Comparison of ENCODE assay signal across 8 mouse cellular contexts in the genomic region with DNA sequence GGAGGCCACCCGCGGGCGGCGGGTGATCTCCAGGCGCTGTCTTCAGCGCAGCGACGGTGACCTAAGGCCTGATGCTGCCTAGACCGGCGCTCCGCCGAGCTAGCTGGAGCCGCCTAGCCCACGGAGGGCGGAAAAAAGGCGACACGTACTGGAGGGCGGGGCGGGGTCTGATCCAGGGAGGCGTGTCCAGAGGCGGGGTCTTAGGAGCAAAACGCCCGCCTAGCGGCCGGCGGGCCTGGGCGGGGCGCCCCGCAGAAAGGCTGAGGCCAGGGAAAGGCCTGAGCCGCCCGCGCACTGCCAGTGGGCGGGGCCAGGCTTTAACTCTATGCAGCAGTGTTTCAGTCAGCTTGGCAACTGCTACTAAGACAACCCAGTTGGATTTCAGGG. TPM values are rescaled to one million over a fixed set of nuclear protein-coding genes. Genes with fewer than 3 reads are reported as not detected.
DNase-seq lines count a peak whose midpoint lies in the region; ATAC-seq and TF ChIP-seq lines count a peak whose summit lies in the region.

A gene (minus strand): TSS at position 140 of the 387 bp plus-strand sequence.

- no peaks in the 10 kb centered on the region for H3K36me3 ChIP-seq in embryonic facial prominence, embryonic 15.5 days
- peaks cover 2% of the 10 kb centered on the region; the same call in 1 of the 2 replicates for H3K36me3 ChIP-seq in heart, adult 2 months (ENCODE audit: control insufficient read depth, insufficient read depth, low read length)
- H3K36me3 ChIP-seq in kidney, adult 2 months (ENCODE audit: control insufficient read depth, insufficient read depth, low read length): no peaks in the 10 kb centered on the region
- H3K36me3 ChIP-seq in limb, embryonic 11.5 days (ENCODE audit: control insufficient read depth, insufficient read depth, low read length): no peaks in the 10 kb centered on the region
- H3K36me3 ChIP-seq in midbrain, embryonic 13.5 days: no peaks in the 10 kb centered on the region
- H3K36me3 ChIP-seq in small intestine, adult 2 months (ENCODE audit: control insufficient read depth, insufficient read depth, low read length): no peaks in the 10 kb centered on the region

- 0% methylated on average over 33 of the region's 33 CpGs for WGBS in embryonic facial prominence, embryonic 15.5 days
- WGBS in heart, adult 2 months: under 1% methylated on average over 33 of the region's 33 CpGs
- under 1% methylated on average over 33 of the region's 33 CpGs for WGBS in kidney, adult 2 months
- WGBS in limb, embryonic 11.5 days: under 1% methylated on average over 33 of the region's 33 CpGs
- WGBS in midbrain, embryonic 13.5 days: under 1% methylated on average over 33 of the region's 33 CpGs
- under 1% methylated on average over 33 of the region's 33 CpGs for WGBS in small intestine, adult 2 months

- no peak for TF ChIP-seq POLR2A in bone marrow macrophage, adult 2 months (IDR thresholded peaks at IDR 0.05; ENCODE audit: borderline replicate concordance, low read depth, low read length)
- peak; percentile 65 for TF ChIP-seq POLR2A in heart, adult 2 months (IDR thresholded peaks at IDR 0.05; ENCODE audit: insufficient read depth, low read depth, low read length)
- TF ChIP-seq POLR2A in kidney, adult 2 months (IDR thresholded peaks at IDR 0.05; ENCODE audit: low read depth, low read length): peak; percentile 21
- TF ChIP-seq POLR2A in small intestine, adult 2 months (IDR thresholded peaks at IDR 0.05; ENCODE audit: low read depth, low read length): 0 out of 2 replicates have a peak, but pooled peaks have one; percentile 15

- intact Hi-C loops in heart, adult 2 months (cut with DNase I): no loop called here

- no peaks in the 10 kb centered on the region for H3K27me3 ChIP-seq in embryonic facial prominence, embryonic 15.5 days
- H3K27me3 ChIP-seq in heart, adult 2 months (ENCODE audit: control insufficient read depth, insufficient read depth, low read length): no peaks in the 10 kb centered on the region
- no peaks in the 10 kb centered on the region for H3K27me3 ChIP-seq in kidney, adult 2 months (replicated peaks; ENCODE audit: control insufficient read depth, insufficient read depth, low read length)
- no peaks in the 10 kb centered on the region for H3K27me3 ChIP-seq in limb, embryonic 11.5 days (ENCODE audit: control insufficient read depth, insufficient read depth, low read length)
- no peaks in the 10 kb centered on the region for H3K27me3 ChIP-seq in midbrain, embryonic 13.5 days
- H3K27me3 ChIP-seq in small intestine, adult 2 months (ENCODE audit: control insufficient read depth, insufficient read depth, low read length): no peaks in the 10 kb centered on the region

- peak; percentile 98 for ATAC-seq in embryonic facial prominence, embryonic 15.5 days (ENCODE audit: insufficient number of reproducible peaks, low FRiP score, low TSS enrichment, low read depth)
- ATAC-seq in limb, embryonic 11.5 days (ENCODE audit: insufficient number of reproducible peaks, low FRiP score, low TSS enrichment, low read depth): peak; percentile 98
- peak; percentile 98 for ATAC-seq in midbrain, embryonic 13.5 days

- no peak for TF ChIP-seq EP300 in heart, adult 2 months (IDR thresholded peaks at IDR 0.05; ENCODE audit: insufficient read depth, low read depth, low read length)

- no peak for TF ChIP-seq CTCF in bone marrow macrophage, adult 2 months (IDR thresholded peaks at IDR 0.05; ENCODE audit: low read depth, low read length)
- TF ChIP-seq CTCF in heart, adult 2 months (IDR thresholded peaks at IDR 0.05): peak; percentile 62
- no peak for TF ChIP-seq CTCF in kidney, adult 2 months (conservative IDR thresholded peaks at IDR 0.05; ENCODE audit: insufficient read depth, insufficient read length, low read depth, low read length)
- 0 out of 2 replicates have a peak, but pooled peaks have one; percentile 10 for TF ChIP-seq CTCF in small intestine, adult 2 months (IDR thresholded peaks at IDR 0.05; ENCODE audit: extremely low read depth, insufficient read length, insufficient replicate concordance, low read depth, low read length)

- H3K9ac ChIP-seq in embryonic facial prominence, embryonic 15.5 days: peak within 1 kb of the TSS; percentile 86
- H3K9ac ChIP-seq in heart, adult 2 months (ENCODE audit: low read depth, low read length): peak within 1 kb of the TSS; percentile 76
- H3K9ac ChIP-seq in limb, embryonic 11.5 days (ENCODE audit: low read length): peak within 1 kb of the TSS; percentile 94
- H3K9ac ChIP-seq in midbrain, embryonic 13.5 days (replicated peaks): peak within 1 kb of the TSS; percentile 74

- no peak within 1 kb of the TSS for H3K27ac ChIP-seq in bone marrow macrophage, adult 2 months (ENCODE audit: insufficient read depth, low read depth, low read length)
- H3K27ac ChIP-seq in embryonic facial prominence, embryonic 15.5 days (replicated peaks): peak within 1 kb of the TSS; percentile 99
- peak within 1 kb of the TSS; percentile 69 for H3K27ac ChIP-seq in heart, adult 2 months
- peak within 1 kb of the TSS; percentile 21; the same call in 1 of the 2 replicates for H3K27ac ChIP-seq in kidney, adult 2 months (ENCODE audit: insufficient read depth, low read depth, low read length)
- peak within 1 kb of the TSS; percentile 88 for H3K27ac ChIP-seq in limb, embryonic 11.5 days (replicated peaks; ENCODE audit: low read depth, low read length)
- H3K27ac ChIP-seq in midbrain, embryonic 13.5 days: peak within 1 kb of the TSS; percentile 85
- H3K27ac ChIP-seq in small intestine, adult 2 months (ENCODE audit: insufficient read depth, low read depth, low read length): peak within 1 kb of the TSS; percentile 63

- H3K4me3 ChIP-seq in bone marrow macrophage, adult 2 months (ENCODE audit: insufficient read depth, low read length): peak within 1 kb of the TSS; percentile 83
- H3K4me3 ChIP-seq in embryonic facial prominence, embryonic 15.5 days (replicated peaks): peak within 1 kb of the TSS; percentile 83
- H3K4me3 ChIP-seq in heart, adult 2 months: peak within 1 kb of the TSS; percentile 60
- H3K4me3 ChIP-seq in kidney, adult 2 months (ENCODE audit: insufficient read depth, low read depth, low read length): peak within 1 kb of the TSS; percentile 91
- H3K4me3 ChIP-seq in limb, embryonic 11.5 days (ENCODE audit: low read depth, low read length): peak within 1 kb of the TSS; percentile 79
- H3K4me3 ChIP-seq in midbrain, embryonic 13.5 days (replicated peaks): peak within 1 kb of the TSS; percentile 59
- H3K4me3 ChIP-seq in small intestine, adult 2 months (ENCODE audit: low read depth, low read length): peak within 1 kb of the TSS; percentile 87

- H3K9me3 ChIP-seq in embryonic facial prominence, embryonic 15.5 days (replicated peaks): no peaks in the 10 kb centered on the region
- no peaks in the 10 kb centered on the region for H3K9me3 ChIP-seq in limb, embryonic 11.5 days (ENCODE audit: control insufficient read depth, low read length)
- H3K9me3 ChIP-seq in midbrain, embryonic 13.5 days: no peaks in the 10 kb centered on the region

- H3K79me2 ChIP-seq in heart, adult 2 months (replicated peaks; ENCODE audit: control insufficient read depth, insufficient read depth, low read length): no peaks in the 10 kb centered on the region

- peak; percentile 96 for DNase-seq in 3134 (ENCODE audit: extremely low read depth, insufficient read length, low spot score)
- peak; percentile 94 to 95 for DNase-seq in heart, adult 2 months
- DNase-seq in kidney, adult 2 months: peak; percentile 96
- peak; percentile 93 for DNase-seq in limb, embryonic 11.5 days (ENCODE audit: low spot score)

- no peaks in the 10 kb centered on the region for H3K4me1 ChIP-seq in bone marrow macrophage, adult 2 months (ENCODE audit: control insufficient read depth, insufficient read depth, low read length)
- H3K4me1 ChIP-seq in embryonic facial prominence, embryonic 15.5 days: no peaks in the 10 kb centered on the region
- no peaks in the 10 kb centered on the region for H3K4me1 ChIP-seq in heart, adult 2 months (ENCODE audit: control insufficient read depth, insufficient read depth, low read length)
- H3K4me1 ChIP-seq in kidney, adult 2 months (ENCODE audit: control insufficient read depth, insufficient read depth, low read length): no peaks in the 10 kb centered on the region
- H3K4me1 ChIP-seq in limb, embryonic 11.5 days (ENCODE audit: control insufficient read depth, insufficient read depth, low read length): no peaks in the 10 kb centered on the region
- 0 out of 2 replicates have a peak, but pooled peaks cover 8% of the 10 kb centered on the region for H3K4me1 ChIP-seq in midbrain, embryonic 13.5 days (replicated peaks)
- H3K4me1 ChIP-seq in small intestine, adult 2 months (ENCODE audit: control insufficient read depth, insufficient read depth, insufficient read length, low read length): peaks cover 6% of the 10 kb centered on the region; the same call in 1 of the 2 replicates

- H3K4me2 ChIP-seq in embryonic facial prominence, embryonic 15.5 days (replicated peaks): peak within 1 kb of the TSS; percentile 63
- peak within 1 kb of the TSS; percentile 65 for H3K4me2 ChIP-seq in limb, embryonic 11.5 days (ENCODE audit: low read depth, severe bottlenecking)
- peak within 1 kb of the TSS; percentile 82 for H3K4me2 ChIP-seq in midbrain, embryonic 13.5 days (replicated peaks)

RNA-seq across cellular contexts. Expression of the gene that starts here (rescaled TPM):
- polyA plus RNA-seq in bone marrow macrophage, adult 2 months (2012; ENCODE audit: insufficient read depth, insufficient read length, missing spikeins): 3.9 and 4.4 TPM in 2 replicates
- 21.7 and 25.3 TPM in 2 replicates for polyA plus RNA-seq in embryonic facial prominence, embryonic 15.5 days (2015; fragmentation: Nextera tagmentation; extraction: Ambion mirVana)
- total RNA-seq in heart, adult 2 months (2021): 1 to 10 TPM; 4.1 to 4.7 TPM
- polyA plus RNA-seq in heart, adult 2 months (2012; rRNA removed): 1.3 and 2.1 TPM in 2 replicates
- polyA plus RNA-seq in kidney, adult 2 months (2012; rRNA removed): 0.91 and 2.1 TPM in 2 replicates
- 14.2 and 16.0 TPM in 2 replicates for polyA plus RNA-seq in limb, embryonic 11.5 days (2014; fragmentation: Nextera tagmentation; extraction: Ambion mirVana)
- polyA plus RNA-seq in midbrain, embryonic 13.5 days (2015; fragmentation: Nextera tagmentation; extraction: Ambion mirVana): 7.0 and 7.2 TPM in 2 replicates
- 1.3 and 2.4 TPM in 2 replicates for polyA plus RNA-seq in small intestine, adult 2 months (2012; rRNA removed)

Comparison
In these comparisons a context has a peak if more than half of its experiments do, and no peak if none do; other contexts are left out.
1. CTCF ChIP-seq: peak in heart, adult 2 months (single experiment) and small intestine, adult 2 months (single experiment); none in bone marrow macrophage, adult 2 months (single experiment) and kidney, adult 2 months (single experiment).
2. Peak in every context shown above with its lines, with median percentiles within 50 percentile points of each other: DNase-seq, H3K4me3 ChIP-seq, ATAC-seq, H3K4me2 ChIP-seq and H3K9ac ChIP-seq.